Comparison of ENCODE assay signal across 7 mouse cellular contexts in genomic region chr15:86188186-86188585, GRCm38 (mm10). TPM values are rescaled to one million over a fixed set of nuclear protein-coding genes. Genes with fewer than 3 reads are reported as not detected.
DNase-seq lines count a peak whose midpoint lies in the region; ATAC-seq and TF ChIP-seq lines count a peak whose summit lies in the region.

No protein-coding gene starts in this region.

- H3K4me3 ChIP-seq in liver, postnatal 0 days (ENCODE audit: low read depth, low read length), result no peak overlapping the region
- no peak overlapping the region for H3K4me3 ChIP-seq in heart, embryonic 15.5 days
- H3K4me3 ChIP-seq in lung, postnatal 0 days (ENCODE audit: low read depth, low read length), result no peak overlapping the region

- no peak for TF ChIP-seq CTCF in liver, postnatal 0 days (IDR thresholded peaks at IDR 0.05; ENCODE audit: low read depth)
- TF ChIP-seq CTCF in lung, postnatal 0 days (IDR thresholded peaks at IDR 0.05), result no peak

- no peaks in the 10 kb centered on the region for H3K27me3 ChIP-seq in liver, postnatal 0 days (ENCODE audit: insufficient read depth, low read length)
- no peaks in the 10 kb centered on the region for H3K27me3 ChIP-seq in heart, embryonic 15.5 days
- no peaks in the 10 kb centered on the region for H3K27me3 ChIP-seq in lung, postnatal 0 days (replicated peaks; ENCODE audit: insufficient read depth, low read length)

- no peaks in the 10 kb centered on the region for H3K36me3 ChIP-seq in liver, postnatal 0 days (replicated peaks; ENCODE audit: insufficient read depth, low read length)
- H3K36me3 ChIP-seq in heart, embryonic 15.5 days, result no peaks in the 10 kb centered on the region
- no peaks in the 10 kb centered on the region for H3K36me3 ChIP-seq in lung, postnatal 0 days (ENCODE audit: insufficient read depth, low read length)

- TF ChIP-seq EP300 in liver, postnatal 0 days (IDR thresholded peaks at IDR 0.05; ENCODE audit: low read depth), result no peak
- no peak for TF ChIP-seq EP300 in lung, postnatal 0 days (IDR thresholded peaks at IDR 0.05)

- H3K27ac ChIP-seq in liver, postnatal 0 days (ENCODE audit: low read depth), result peak overlapping the region; percentile 69
- peak overlapping the region; percentile 64; the same call in 1 of the 2 replicates for H3K27ac ChIP-seq in heart, embryonic 15.5 days
- peak overlapping the region; percentile 86 for H3K27ac ChIP-seq in lung, postnatal 0 days (ENCODE audit: low read length)

- no peak overlapping the region for H3K9ac ChIP-seq in liver, postnatal 0 days (replicated peaks)
- no peak overlapping the region; the same call in 1 of the 2 replicates for H3K9ac ChIP-seq in heart, embryonic 15.5 days
- H3K9ac ChIP-seq in lung, postnatal 0 days (replicated peaks; ENCODE audit: low read depth), result no peak overlapping the region

- DNase-seq in liver, postnatal 0 days, result no peak
- DNase-seq in liver, result no peak
- peak; percentile 38 for DNase-seq in embryo, embryonic 10.5 days (ENCODE audit: low spot score)
- DNase-seq in lung, postnatal 0 days (ENCODE audit: low spot score), result peak; percentile 30
- no peak for DNase-seq in ovary, postnatal 14 days (ENCODE audit: low spot score)
- no peak for DNase-seq in frontal cortex, adult 2 months (ENCODE audit: extremely low spot score in 1 of 2, low spot score in 1 of 2)

- H3K9me3 ChIP-seq in liver, postnatal 0 days (ENCODE audit: low read length), result no peaks in the 10 kb centered on the region
- H3K9me3 ChIP-seq in heart, embryonic 15.5 days (replicated peaks), result no peaks in the 10 kb centered on the region
- H3K9me3 ChIP-seq in lung, postnatal 0 days (ENCODE audit: low read length), result no peaks in the 10 kb centered on the region

- WGBS in liver, postnatal 0 days (ENCODE audit: insufficient replicate concordance), result 79% methylated on average over 5 of the region's 5 CpGs
- 63% methylated on average over 5 of the region's 5 CpGs for WGBS in heart, embryonic 15.5 days
- 43% methylated on average over 5 of the region's 5 CpGs for WGBS in lung, postnatal 0 days

- ATAC-seq in liver, postnatal 0 days, result no peak
- no peak for ATAC-seq in heart, embryonic 15.5 days (replicated peaks; ENCODE audit: insufficient number of reproducible peaks, insufficient read depth, low FRiP score, low read depth)
- ATAC-seq in lung, postnatal 0 days, result no peak

- peaks cover 26% of the 10 kb centered on the region for H3K4me1 ChIP-seq in liver, postnatal 0 days (ENCODE audit: insufficient read depth)
- H3K4me1 ChIP-seq in heart, embryonic 15.5 days (replicated peaks), result peaks cover 46% of the 10 kb centered on the region
- peaks cover 12% of the 10 kb centered on the region; the same call in 1 of the 2 replicates for H3K4me1 ChIP-seq in lung, postnatal 0 days (ENCODE audit: insufficient read depth, low read depth, low read length)

- H3K4me2 ChIP-seq in liver, postnatal 0 days (ENCODE audit: low read depth, low read length), result no peak overlapping the region
- H3K4me2 ChIP-seq in heart, embryonic 15.5 days, result no peak overlapping the region
- no peak overlapping the region for H3K4me2 ChIP-seq in lung, postnatal 0 days (replicated peaks; ENCODE audit: low read depth, low read length)

RNA-seq across cellular contexts. Expression of gene Cerk, which starts 2.2 kb away (rescaled TPM):
- polyA plus RNA-seq in liver, postnatal 0 days (2015; fragmentation: Nextera tagmentation; extraction: Ambion mirVana), result 5.5 and 6.1 TPM in 2 replicates
- 13.2 and 17.9 TPM in 2 replicates for polyA plus RNA-seq in heart, embryonic 15.5 days (2015; fragmentation: Nextera tagmentation; extraction: Ambion mirVana)
- polyA plus RNA-seq in lung, postnatal 0 days (2015; fragmentation: Nextera tagmentation; extraction: Ambion mirVana), result 16.9 and 20.0 TPM in 2 replicates
- 50.2 TPM in 2 replicates for polyA plus RNA-seq in frontal cortex, adult 2 months (2012; rRNA removed)

RNA-seq across cellular contexts. Expression of gene Tbc1d22a, which starts 26.1 kb away (rescaled TPM):
- 6.0 and 6.4 TPM in 2 replicates for polyA plus RNA-seq in liver, postnatal 0 days (2015; fragmentation: Nextera tagmentation; extraction: Ambion mirVana)
- 9.2 and 12.5 TPM in 2 replicates for polyA plus RNA-seq in heart, embryonic 15.5 days (2015; fragmentation: Nextera tagmentation; extraction: Ambion mirVana)
- polyA plus RNA-seq in lung, postnatal 0 days (2015; fragmentation: Nextera tagmentation; extraction: Ambion mirVana), result 11.8 and 13.1 TPM in 2 replicates
- 28.3 and 29.4 TPM in 2 replicates for polyA plus RNA-seq in frontal cortex, adult 2 months (2012; rRNA removed)

Comparison
In these comparisons a context has a peak if more than half of its experiments do, and no peak if none do; other contexts are left out.
1. DNase-seq: peak in embryo, embryonic 10.5 days (single experiment) and lung, postnatal 0 days (single experiment); none in liver, postnatal 0 days (single experiment), liver (single experiment), ovary, postnatal 14 days (single experiment) and frontal cortex, adult 2 months (0 of 2).
2. Peak in every context shown above with its lines, with median percentiles within 50 percentile points of each other: H3K27ac ChIP-seq.